Mouse (Mus musculus): ENCODE measurements at regions not wholly inside any gene's neighbourhood (a gene's known extent, or its start where the extent isn't known, plus 50 kb on each side); places are given as distances from the start of the nearest gene placed in this dataset.
A peak's percentile ranks its signal among the peaks of the same experiment; 100 is the strongest.

DNA sequence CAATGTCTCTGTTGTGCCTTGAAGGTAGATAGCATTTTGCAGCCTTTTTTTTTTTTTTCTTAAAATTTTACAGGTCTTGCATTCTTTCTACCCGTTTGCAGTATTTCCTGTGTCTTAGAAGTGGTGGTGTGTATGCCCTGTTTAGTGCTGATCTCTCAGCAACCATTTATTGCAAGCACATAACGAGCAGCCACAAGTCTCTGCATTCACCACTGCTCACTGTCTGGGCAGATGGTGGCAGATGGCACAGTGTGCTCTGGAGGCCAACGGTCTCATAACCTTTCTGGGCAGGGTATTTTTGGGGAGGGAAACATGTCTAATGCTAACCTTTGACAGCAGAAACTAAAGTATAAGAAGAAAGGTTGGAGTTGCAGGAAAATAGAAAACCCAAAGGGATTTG lies 266.1 kb upstream of the Ptger4 start:
- no peak for DNase-seq

DNA sequence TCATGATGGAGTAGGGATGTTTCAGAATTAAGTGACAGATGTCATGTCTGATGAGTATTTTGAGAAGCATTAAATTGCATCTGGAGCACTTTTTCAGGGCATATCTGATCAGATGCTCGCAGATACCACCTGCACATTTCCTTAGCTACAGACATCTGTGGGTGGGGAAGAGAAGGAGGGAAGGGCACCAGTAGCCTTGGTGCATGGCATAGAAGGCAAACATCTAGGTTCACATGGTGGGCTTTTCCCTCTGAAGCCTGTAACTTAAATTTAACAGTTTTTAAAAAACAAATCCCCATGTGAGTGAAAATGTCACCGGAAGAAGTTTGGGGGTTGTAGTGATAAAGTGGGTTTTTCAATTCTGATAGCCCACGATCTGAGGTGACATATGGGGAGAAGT lies 267.1 kb upstream of the Ptger4 start:
- DNase-seq, result no peak

DNA sequence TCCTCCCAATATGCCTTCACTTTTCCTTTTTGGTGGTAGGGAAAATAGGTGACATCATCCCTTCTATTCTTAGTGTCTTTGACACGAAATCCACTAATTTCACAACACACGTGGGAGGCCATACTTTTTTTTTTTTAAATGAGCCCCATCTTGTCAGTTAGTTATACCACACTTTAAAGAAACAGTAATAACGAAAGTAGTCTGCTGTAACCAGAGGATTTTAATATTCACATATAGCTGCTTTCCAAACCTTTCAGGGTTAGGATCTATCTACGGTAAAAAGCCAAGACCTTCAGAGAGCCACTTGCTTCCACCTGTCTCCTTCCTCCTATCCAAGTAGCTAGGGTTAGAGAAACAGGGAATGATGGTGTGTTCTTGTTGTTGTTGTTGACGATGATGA lies 268.6 kb upstream of the Ptger4 start:
- DNase-seq, result no peak

DNA sequence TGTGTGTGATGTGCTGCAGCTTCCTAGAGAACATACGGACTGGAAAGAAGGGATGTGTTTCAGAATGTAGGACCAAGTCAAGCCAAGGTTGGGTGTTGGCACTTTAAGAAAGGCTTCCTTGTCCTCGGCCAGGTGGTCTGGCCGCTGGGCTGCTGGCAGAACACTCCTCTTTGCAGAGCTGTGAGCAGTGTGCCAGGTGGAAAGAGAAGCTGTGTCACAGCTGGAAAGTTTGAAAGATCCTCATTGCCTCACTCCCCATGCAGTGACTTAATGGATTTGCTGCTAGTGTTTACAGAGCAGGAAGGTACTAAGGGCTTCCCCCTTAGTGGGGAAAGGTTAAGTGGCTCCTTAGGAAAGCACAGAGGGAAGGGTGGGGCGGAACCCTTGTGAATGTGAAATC lies 269.2 kb upstream of the Ptger4 start:
- no peak for DNase-seq

DNA sequence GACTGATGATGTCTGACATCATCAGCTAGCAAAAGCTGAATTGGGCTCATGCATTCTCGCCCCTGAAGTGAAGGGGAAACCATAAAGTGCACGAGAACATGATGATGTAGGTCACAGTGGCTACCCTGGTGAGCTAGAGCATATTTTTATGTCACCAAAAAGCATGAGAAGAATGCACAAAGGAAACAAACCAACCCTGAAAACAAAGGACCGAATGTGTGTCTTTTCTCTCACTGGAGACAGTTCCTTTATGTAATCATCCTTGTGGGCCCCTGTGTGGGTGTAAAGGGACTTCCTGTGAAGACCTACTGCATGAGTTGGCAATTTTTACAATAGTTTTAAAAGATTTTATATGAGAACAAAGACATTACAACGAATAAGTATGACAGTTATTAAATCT lies 270.2 kb upstream of the Ptger4 start:
- no peak for DNase-seq

DNA sequence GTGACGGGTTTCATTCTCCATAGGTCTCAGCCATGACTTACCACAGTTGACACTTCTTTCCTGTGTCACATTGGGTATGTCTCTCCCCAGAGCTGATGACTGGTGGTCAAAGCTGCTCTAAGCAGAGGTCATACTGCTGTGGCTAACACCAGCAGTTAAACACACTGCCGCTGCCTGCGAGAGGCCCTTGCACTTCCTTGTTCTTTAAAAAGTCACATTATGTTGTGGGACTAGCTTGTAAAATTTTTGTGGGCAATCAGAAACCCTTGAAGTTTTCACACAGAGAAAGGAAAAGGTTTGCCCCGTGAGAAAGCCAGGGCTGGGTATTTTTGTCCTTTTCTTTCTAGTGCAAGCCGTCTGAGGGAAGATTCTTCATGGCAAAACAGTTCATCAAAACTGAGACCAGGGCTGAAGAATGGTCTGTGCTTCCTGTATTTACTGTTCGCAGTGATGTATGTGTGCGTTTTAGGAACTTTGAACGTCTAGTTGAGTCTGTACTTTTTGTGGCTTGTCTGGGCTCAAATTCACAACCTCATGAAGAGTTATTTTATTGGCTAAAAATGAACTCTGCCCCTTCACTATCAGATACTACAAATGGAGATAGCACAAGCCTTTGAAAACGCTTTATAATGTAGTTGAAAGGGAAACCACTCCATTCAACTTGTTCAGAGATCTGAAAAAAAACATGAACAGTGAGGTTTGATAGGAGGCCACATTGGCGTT lies 273.4 kb upstream of the Ptger4 start:
- DNase-seq, result no peak

DNA sequence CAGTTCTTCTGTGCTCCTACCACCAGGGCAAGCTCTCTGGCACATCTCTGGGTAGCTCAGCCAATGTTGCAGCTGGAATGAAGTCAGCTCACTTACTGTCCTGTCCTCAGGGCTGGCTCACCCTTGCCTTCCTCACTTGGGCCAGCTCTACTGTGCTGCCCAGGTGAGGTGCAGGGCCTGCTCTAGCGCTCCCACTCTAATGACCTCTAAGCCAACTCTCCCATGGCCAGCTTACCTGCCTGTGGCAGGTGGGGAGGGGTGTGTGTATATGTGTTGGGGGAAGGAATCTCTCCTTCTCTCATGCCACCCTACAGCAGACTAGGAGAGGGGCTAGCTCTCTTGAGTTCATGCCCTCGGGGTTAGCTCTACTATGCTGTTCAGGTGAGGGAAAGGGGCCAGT lies 275.6 kb upstream of the Ptger4 start:
- DNase-seq, result no peak

DNA sequence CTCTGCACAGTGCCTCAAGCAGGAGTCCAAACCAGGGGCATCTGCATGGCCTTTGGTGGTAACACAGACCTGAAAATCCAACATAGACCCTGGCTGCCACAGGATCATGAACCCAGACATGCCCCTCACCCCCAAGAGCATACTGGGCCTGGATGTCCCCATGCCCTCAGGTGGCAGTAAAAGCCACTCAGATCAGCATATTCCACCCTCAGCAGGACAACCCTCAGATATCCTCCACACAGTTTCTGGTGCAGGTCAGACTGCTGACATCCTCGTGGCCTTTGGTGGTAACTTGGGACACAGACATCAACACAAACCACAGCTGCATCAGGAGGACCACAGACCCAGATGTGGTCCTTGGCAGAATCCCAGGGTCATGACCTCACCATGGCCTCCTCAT lies 276.0 kb upstream of the Ptger4 start:
- DNase-seq, result no peak

DNA sequence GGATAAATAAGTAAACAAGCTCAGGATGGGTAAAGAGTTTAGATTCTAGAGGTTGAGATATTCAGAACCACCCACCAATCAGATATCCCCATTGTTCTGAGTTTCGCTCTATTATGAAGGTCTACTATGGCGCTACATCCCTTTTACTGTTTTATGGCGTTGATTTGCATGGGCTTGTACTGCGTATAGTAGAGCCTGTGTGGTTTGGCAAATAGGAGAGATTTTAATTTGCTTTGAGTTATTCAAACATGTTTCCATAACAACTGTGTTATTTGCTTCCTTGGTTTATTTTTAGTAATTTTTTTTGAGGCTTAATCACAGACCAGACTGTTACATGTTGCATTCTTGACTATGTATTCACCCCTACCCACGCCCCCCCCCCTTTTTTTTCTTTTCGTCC lies 284.6 kb upstream of the Ptger4 start:
- DNase-seq, result no peak

DNA sequence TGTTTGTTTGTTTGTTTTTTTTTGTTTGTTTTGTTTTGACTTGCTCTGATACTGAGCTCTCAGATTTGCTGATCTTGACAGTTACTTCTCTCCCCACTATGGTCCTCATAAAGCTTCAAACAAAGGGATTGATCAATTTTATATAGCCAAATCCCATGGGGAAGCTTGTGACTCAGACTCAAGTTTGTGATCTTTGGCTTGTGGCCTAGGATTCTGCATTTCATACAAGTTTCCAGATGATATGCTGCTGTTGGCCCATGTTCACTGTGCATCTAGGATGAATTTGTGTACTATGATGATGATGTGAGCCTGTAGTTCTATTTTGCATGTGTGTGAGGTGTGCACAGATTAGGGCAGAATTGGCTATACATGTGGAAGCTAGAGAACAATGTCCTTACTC lies 289.7 kb upstream of the Ptger4 start:
- DNase-seq, result no peak

DNA sequence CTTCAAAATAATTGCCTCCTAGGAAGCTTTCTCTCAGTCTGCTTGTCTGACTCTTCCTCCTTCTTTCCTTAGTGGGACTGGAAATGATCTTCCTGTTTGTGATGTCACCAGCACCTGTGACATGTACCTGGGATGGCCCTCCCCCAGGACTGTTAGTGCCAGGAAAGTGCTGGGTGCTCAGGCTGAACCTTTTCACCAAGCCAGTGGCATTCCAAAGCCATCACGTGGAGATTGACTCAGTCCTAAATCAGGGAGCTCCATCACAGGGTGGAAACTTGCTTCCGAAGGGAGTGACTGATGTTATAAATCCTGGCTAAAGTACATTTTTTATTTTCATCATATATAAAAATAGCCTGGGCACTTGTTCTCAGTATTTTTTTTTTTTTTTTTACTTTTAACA lies 293.4 kb upstream of the Ptger4 start:
- DNase-seq, result peak; percentile 3

DNA sequence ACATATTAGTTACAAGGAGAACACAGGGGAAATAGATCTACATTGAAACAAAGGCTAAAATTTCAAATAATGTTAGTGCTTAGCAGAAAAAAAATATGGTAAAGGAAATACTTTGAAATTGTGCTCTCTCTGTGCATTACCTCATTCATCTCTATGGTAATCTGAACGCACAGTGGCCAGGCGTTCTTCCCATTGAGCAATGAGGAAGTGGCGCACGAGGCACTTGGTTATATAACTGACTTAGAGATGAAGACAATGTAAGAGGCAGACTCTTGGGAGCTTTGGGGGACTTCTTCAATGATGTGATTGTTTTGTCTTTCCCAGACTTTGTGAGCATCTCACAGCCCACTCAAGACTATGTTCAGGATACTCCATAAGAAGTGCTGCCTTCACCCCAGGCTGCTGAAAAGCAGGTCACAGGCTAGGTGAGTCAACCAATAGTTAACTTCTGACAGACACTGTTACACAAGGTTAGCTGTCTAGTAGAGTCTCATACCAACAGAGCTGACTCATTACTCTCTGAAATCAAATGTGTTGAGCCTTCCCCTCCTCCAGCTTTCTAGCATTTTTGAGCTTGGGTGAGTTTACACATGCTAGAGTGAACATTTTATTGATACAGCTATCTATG lies 295.4 kb upstream of the Ptger4 start:
- DNase-seq, result no peak

DNA sequence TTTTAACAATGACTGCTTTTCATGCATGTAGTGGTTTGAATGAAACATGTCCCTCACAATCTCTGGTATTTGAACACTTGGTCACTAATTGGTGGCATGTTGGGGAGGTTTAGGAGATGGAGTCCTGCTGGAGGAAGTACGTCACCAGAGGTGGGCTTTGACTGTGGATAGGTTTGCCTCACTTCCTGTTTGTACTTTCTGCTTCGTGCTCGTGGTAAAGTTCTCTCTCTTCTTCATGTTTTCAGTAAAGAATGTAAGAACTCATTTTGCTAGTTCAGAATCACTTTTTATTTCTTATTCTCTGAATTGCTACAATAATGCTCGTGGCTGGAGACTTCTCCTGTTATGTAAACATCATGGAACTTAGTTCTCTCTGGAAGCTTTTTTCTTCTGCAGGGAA lies 310.5 kb upstream of the Ptger4 start:
- no peak for DNase-seq

DNA sequence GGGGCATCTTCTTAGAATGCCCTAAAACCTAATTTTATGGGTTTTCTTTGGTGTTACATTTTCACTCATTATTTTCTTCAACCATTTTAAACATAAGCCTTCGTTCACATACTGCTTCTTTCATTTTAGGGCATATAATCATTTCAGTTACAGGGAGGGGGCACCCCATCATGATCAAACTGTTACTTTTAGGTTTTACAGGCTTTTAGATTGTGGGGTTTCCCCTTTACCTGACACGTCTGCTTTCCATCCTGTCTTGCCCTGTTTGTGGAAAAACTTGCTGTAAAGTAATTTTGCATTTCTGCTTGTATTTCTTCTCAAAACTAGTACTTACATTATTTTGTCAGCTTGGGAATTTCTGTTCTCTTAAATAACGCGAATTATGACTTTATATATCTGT lies 310.9 kb upstream of the Ptger4 start:
- no peak for DNase-seq

DNA sequence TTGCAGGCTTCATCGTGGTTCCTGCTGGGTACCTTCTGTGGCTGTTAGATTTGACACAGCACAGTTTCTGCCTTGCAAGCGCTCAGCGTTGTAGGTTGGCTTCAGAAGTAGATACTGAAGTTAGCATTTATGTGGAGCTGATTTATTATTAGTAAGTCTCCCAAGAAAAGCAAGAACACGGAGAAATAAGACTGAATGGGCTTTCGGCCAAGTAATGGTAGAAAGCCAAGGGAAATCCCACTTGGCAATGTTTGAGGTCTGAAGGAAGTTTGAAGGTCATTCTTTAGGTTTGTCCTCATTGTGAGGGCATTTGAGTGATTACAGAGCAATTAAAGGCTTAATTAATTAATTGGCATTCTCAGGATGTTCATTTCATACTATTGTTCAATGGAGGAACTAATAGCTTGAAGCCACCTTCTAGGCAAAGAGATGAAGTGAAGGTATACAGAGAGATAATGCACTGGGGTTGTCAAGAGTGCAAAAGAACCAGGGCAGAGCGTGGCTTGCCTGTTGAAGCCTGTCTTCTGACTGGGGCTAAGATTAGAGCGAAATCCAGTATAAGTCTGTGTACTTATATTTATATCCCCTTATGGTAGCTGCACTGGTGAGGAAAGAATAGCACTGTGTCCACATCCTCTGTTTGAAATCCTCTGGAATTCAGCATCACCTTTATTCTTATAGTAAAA lies 311.5 kb upstream of the Ptger4 start:
- DNase-seq, result peak; percentile 21

DNA sequence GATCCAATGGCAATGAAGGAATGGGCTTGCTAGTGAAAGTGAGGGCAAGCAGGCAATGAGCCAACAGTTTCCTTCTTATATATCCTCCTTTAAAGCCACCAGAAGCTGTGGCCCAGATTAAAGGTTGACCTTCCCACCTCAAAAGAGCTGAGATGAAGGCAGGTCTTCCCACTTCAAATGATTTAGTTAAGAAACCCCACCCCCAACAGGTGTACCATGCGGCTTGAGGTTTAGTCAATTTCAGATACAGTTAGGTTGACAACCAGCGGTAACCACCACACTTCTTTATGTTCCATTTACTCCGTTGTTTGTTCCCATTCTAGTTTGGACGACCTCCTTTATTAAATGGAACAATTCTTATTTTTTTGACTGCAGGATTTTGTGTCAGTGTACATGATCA lies 317.8 kb upstream of the Ptger4 start:
- no peak for DNase-seq

DNA sequence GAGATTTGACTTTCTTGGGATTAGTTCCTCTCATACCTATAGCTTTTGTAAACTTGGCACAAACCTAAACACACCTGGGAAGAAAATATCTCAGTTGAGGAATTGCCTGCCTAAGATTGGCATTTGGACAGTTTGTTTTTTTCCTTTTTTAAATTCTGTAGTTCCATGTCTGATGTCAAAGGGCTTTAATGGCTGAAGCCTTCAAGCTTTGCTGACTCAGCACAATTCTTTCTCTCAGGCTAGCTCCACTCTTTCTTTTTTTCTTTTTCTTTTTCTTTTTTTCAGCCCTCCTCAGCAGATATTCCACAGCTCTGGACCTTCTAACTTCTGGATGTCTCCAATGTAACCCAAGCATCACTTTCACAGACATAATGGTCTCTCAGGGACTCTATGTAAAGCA lies 330.4 kb upstream of the Ptger4 start:
- DNase-seq, result no peak

DNA sequence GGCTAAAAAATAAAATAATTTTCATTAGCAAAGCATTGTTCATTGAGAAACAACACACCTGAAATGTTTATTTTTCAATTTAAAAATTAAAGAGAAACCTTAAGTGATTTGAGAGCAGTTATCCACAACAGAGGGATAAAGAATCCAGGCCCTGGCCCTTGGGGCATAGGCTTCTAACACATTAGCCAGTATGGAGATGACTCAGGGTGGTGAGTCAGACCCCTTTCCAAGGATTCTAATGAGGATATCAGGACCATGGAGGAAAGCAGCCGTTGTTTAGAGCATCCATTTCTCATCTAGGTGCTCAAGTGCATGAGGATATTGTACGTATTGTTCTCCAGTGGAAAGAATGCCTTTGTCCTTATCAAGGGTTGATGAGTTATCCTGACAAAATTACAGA lies 335.6 kb upstream of the Ptger4 start:
- DNase-seq, result no peak

DNA sequence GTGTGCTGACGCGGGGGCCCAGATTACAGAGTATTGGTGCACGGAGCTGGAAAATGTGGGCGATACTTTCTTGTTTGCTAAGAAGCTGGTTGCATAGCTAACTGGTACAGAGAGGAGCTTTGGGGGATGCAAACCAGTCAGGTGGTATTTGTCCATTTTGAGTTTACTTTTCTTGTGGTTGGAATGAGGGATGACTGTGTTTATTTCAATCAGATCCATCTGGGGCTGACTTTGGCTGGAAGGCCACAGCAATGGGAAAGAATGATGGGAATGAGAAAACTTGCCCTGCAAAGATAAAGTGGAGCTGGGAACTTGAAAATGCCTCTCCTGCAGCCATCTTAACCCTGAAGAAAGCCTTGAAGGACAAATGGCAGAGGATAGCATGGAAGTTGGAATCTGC lies 336.4 kb upstream of the Ptger4 start:
- no peak for DNase-seq

DNA sequence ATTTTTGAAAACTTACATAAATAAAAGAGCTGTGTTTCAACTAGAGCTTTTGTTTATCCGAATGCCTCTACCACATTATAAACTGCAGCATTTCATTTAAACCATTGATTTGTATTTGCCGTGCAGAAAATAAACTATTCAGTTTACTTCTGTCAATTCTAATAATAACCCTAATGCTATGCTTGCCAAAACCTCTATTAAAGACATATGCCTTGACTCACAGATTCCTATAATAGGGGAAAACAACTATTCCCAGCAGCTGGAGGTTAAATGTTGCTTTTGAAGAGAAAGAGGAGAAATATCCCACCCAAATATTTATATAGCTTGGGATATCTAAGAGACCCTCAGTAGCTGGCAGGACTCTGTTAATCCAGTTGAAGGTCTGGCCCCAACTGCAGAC lies 340.4 kb upstream of the Ptger4 start:
- DNase-seq, result no peak

DNA sequence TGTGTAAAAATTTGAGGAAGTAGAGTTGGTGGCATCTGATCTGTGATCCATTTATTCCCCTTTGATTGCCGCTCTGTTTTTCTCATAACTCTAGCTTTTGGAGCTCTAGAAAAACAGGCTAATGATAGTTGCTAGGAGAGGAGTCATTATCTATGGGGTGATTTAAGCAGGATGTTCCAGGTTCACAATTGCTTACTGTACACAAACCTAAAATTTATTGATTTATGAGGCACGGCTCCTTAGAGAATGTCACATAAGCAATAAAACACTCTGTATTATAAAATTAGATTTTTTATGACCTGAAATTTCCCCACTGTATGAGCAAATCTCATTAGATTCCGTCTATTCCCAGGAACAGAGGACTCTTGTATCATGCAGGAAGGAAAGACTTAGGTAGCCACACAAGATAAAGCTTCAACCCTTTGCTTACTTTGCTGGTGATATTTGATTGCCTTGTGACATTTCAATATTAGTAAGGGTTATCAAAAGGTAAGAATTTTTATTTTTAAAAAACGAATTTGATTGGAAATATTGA lies 360.8 kb upstream of the Ptger4 start:
- DNase-seq, result no peak

DNA sequence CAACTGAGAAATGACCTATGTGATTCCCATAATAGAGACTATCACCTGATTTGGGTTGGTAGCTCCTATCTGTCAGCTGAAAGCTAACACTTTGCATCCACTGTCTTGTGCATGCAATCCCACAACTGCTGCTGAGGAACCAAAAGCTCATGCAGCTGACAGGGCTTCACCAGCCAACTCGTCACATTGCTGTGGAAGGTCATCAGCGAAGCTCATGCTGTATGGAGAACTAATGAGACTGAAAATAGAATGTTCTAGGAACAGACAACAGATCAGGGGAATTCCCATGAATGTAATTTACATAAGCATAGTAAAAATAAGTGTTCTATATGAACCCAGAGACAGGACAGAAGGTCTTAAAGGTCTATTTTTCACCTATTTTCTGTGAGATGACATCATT lies 363.5 kb upstream of the Ptger4 start:
- no peak for DNase-seq

DNA sequence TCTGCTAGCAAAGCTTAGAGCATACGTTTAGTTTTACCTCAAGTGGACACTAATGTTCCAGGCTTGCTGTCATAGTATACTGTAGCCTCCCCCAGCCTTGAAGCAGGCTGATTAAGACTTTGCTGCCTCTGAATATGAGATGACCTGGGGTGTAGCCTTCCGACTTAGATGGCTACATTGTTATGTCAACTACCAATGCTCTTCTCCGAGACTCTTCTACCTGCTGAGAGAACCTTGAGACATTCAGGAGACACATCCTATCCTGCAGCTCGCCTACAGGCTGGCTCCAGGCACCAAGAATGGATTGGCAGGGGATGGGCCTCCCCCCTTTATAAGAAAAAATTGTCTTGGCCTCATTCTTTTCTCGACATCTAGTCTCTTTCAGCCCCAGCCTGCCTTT lies 379.0 kb upstream of the Ptger4 start:
- no peak for DNase-seq

DNA sequence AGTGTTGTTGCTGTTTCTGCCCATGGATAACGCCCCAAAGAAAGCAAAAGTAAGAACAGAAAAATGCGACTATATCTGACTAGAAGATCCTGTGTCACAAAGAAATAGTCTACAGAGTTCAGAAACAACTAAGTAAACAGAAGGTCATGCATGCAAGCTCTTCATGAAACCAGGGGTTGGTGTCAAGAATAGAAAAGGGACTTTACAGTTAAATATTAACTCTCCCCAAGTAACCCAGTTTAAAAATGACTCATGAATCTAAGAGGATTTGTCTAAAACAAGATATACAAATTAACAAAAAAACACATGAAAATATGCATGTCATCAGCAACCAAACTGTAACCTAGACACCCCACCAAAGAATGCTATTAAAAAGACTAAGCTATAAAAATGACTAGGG lies 381.4 kb upstream of the Ptger4 start:
- DNase-seq, result peak; percentile 9
